Mouse (Mus musculus) spleen, postnatal 36 days (tissue): Measurements from ENCODE around the gene Nrbf2.

Experiments
- DNase-seq, 2 experiments: peaks; one replicate each; pipeline ENCODE4 v3.0.0; 2022; ENCODE audit warnings: low spot score in 2 of 2, mixed read lengths in 1 of 2

Gene Nrbf2

DNA sequence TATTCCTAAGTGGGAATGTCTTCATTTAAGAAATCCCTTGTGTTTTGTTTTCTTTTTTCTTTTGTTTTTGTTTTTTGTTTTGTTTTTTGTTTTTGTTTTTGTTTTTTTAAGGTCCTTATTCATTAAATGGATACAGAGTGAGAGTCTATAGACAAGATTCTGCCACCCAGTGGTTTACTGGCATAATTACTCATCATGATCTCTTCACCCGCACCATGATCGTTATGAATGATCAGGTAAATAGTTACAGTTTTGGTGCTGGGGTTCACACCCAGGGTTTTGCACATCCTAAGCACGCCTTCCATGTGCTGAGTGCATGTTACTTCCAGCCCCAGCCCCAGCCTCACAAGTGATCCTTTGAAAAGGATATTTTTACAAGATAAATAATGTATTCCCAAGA, 68.2 kb downstream of the Nrbf2 start:
- no peak for DNase-seq
